In the genomic region with DNA sequence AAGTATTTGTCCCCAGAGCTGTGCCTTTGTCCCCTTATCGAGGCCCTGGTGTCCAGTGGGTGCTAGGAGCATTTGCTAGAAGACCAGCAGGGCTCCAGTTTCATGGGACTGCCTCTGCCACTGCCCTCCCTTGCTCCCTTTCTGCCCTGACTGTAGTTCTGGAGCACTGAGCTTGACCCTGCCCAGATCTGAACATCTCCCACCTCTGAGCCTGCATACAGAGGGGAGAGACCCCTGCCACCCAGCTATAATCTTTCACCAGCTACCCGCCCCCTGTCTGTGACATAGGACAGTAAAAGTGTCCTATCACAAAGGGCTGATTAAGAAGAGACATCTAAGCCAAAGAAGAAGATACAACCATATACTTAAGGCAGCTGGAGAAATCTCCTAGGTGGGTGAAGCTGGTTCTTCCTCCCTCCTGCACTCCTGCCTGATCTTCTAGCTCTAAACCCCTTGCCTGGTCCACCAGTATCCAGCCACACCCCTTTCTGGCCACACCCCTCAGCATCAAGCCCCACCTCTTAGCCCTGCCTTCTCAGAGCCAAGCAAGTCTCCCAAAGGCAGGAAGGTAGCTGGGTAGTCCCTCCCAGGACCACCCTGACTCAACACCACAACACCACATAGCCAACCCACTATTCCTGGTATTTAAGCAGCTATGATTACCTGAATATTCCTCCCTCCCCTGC, we compare ENCODE assay signal across 8 mouse cellular contexts. TPM values are rescaled to one million over a fixed set of nuclear protein-coding genes. Genes with fewer than 3 reads are reported as not detected.
DNase-seq lines count a peak whose midpoint lies in the region; ATAC-seq lines count a peak whose summit lies in the region.

No protein-coding gene starts in this region.

- 0 out of 2 replicates have a peak, but pooled peaks have one; percentile 8 for ATAC-seq in kidney, embryonic 16.5 days (ENCODE audit: low FRiP score, low TSS enrichment)
- ATAC-seq in kidney, embryonic 15.5 days (replicated peaks; ENCODE audit: low FRiP score): no peak; the same call in 1 of the 2 replicates
- peak; percentile 52 for ATAC-seq in forebrain, embryonic 12.5 days (ENCODE audit: low FRiP score)
- peak; percentile 61 for ATAC-seq in midbrain, embryonic 11.5 days (ENCODE audit: low FRiP score)

- no peak overlapping the region for H3K9ac ChIP-seq in kidney, embryonic 16.5 days (replicated peaks; ENCODE audit: low read length)
- H3K9ac ChIP-seq in kidney, embryonic 15.5 days: no peak overlapping the region
- H3K9ac ChIP-seq in forebrain, embryonic 12.5 days: no peak overlapping the region
- H3K9ac ChIP-seq in midbrain, embryonic 11.5 days (ENCODE audit: low read length): peak overlapping the region; percentile 56

- no peaks in the 10 kb centered on the region for H3K9me3 ChIP-seq in kidney, embryonic 16.5 days (ENCODE audit: low read length)
- no peaks in the 10 kb centered on the region for H3K9me3 ChIP-seq in kidney, embryonic 15.5 days (replicated peaks)
- H3K9me3 ChIP-seq in forebrain, embryonic 12.5 days: no peaks in the 10 kb centered on the region
- no peaks in the 10 kb centered on the region for H3K9me3 ChIP-seq in midbrain, embryonic 11.5 days (ENCODE audit: control insufficient read depth, low read length)

- no peak overlapping the region for H3K4me3 ChIP-seq in kidney, embryonic 16.5 days (ENCODE audit: low read length)
- H3K4me3 ChIP-seq in kidney, embryonic 15.5 days (replicated peaks): no peak overlapping the region
- no peak overlapping the region for H3K4me3 ChIP-seq in forebrain, embryonic 12.5 days (replicated peaks)
- H3K4me3 ChIP-seq in midbrain, embryonic 11.5 days (ENCODE audit: low read depth, low read length): no peak overlapping the region; the same call in 1 of the 2 replicates

- H3K27me3 ChIP-seq in kidney, embryonic 16.5 days (ENCODE audit: insufficient read depth, low read length): no peaks in the 10 kb centered on the region
- no peaks in the 10 kb centered on the region for H3K27me3 ChIP-seq in kidney, embryonic 15.5 days
- peaks cover 91% of the 10 kb centered on the region for H3K27me3 ChIP-seq in forebrain, embryonic 12.5 days
- peaks cover 2% of the 10 kb centered on the region; the same call in 1 of the 2 replicates for H3K27me3 ChIP-seq in midbrain, embryonic 11.5 days (ENCODE audit: control insufficient read depth, insufficient read depth, low read length)

- DNase-seq in embryo, embryonic 10 days (ENCODE audit: low spot score): peak; percentile 56
- DNase-seq in midbrain, embryonic 11.5 days (ENCODE audit: low spot score, missing footprints): peak; percentile 93
- DNase-seq in right cerebral cortex, adult 2 months (ENCODE audit: low spot score in 2 of 2): no peak
- no peak for DNase-seq in T-cell, adult 2 months (ENCODE audit: low spot score)
- DNase-seq in left cerebral cortex, adult 8-10 months (ENCODE audit: low spot score in 2 of 2): no peak

- no peaks in the 10 kb centered on the region for H3K36me3 ChIP-seq in kidney, embryonic 16.5 days (ENCODE audit: insufficient read depth, low read length)
- H3K36me3 ChIP-seq in kidney, embryonic 15.5 days: no peaks in the 10 kb centered on the region
- H3K36me3 ChIP-seq in forebrain, embryonic 12.5 days (replicated peaks): no peaks in the 10 kb centered on the region
- no peaks in the 10 kb centered on the region for H3K36me3 ChIP-seq in midbrain, embryonic 11.5 days (ENCODE audit: control insufficient read depth, insufficient read depth, low read length)

- WGBS in kidney, embryonic 16.5 days: 48% methylated on average over 2 of the region's 2 CpGs
- WGBS in kidney, embryonic 15.5 days: 63% methylated on average over 2 of the region's 2 CpGs
- 32% methylated on average over 2 of the region's 2 CpGs for WGBS in forebrain, embryonic 12.5 days
- WGBS in midbrain, embryonic 11.5 days: 39% methylated on average over 2 of the region's 2 CpGs

- H3K4me1 ChIP-seq in kidney, embryonic 16.5 days (ENCODE audit: insufficient read depth, low read length): peaks cover 4% of the 10 kb centered on the region; the same call in 1 of the 2 replicates
- peaks cover 19% of the 10 kb centered on the region for H3K4me1 ChIP-seq in kidney, embryonic 15.5 days
- peaks cover 29% of the 10 kb centered on the region for H3K4me1 ChIP-seq in forebrain, embryonic 12.5 days
- peaks cover 18% of the 10 kb centered on the region for H3K4me1 ChIP-seq in midbrain, embryonic 11.5 days (ENCODE audit: control insufficient read depth, insufficient read depth, low read length)

- H3K27ac ChIP-seq in kidney, embryonic 16.5 days (ENCODE audit: low read length): no peak overlapping the region
- H3K27ac ChIP-seq in kidney, embryonic 15.5 days: no peak overlapping the region
- peak overlapping the region; percentile 62; the same call in 1 of the 2 replicates for H3K27ac ChIP-seq in forebrain, embryonic 12.5 days
- peak overlapping the region; percentile 85 for H3K27ac ChIP-seq in midbrain, embryonic 11.5 days (ENCODE audit: low read depth, low read length)

- H3K4me2 ChIP-seq in kidney, embryonic 16.5 days (replicated peaks; ENCODE audit: low read depth, low read length): no peak overlapping the region
- H3K4me2 ChIP-seq in kidney, embryonic 15.5 days: no peak overlapping the region
- H3K4me2 ChIP-seq in forebrain, embryonic 12.5 days: peak overlapping the region; percentile 24
- H3K4me2 ChIP-seq in midbrain, embryonic 11.5 days: peak overlapping the region; percentile 24

RNA-seq across cellular contexts. Expression of gene Cdkn1c, which starts 31.9 kb away (rescaled TPM):
- polyA plus RNA-seq in kidney, embryonic 16.5 days (2015; fragmentation: Nextera tagmentation; extraction: Ambion mirVana): 675 and 814 TPM in 2 replicates
- 844 and 965 TPM in 2 replicates for polyA plus RNA-seq in kidney, embryonic 15.5 days (2015; fragmentation: Nextera tagmentation; extraction: Ambion mirVana)
- 326 and 351 TPM in 2 replicates for polyA plus RNA-seq in forebrain, embryonic 12.5 days (2016; fragmentation: Nextera tagmentation; extraction: Ambion mirVana)
- polyA plus RNA-seq in midbrain, embryonic 11.5 days (2014; fragmentation: Nextera tagmentation; extraction: Ambion mirVana): 789 and 799 TPM in 2 replicates
- total RNA-seq in left cerebral cortex, adult 8-10 months (2022): 10 to 100 TPM; 16.4 to 17.3 (median 16.9) TPM

RNA-seq across cellular contexts. Expression of gene Slc22a18, which starts 44.6 kb away (rescaled TPM):
- 7.2 and 8.3 TPM in 2 replicates for polyA plus RNA-seq in kidney, embryonic 16.5 days (2015; fragmentation: Nextera tagmentation; extraction: Ambion mirVana)
- polyA plus RNA-seq in kidney, embryonic 15.5 days (2015; fragmentation: Nextera tagmentation; extraction: Ambion mirVana): 4.1 and 4.5 TPM in 2 replicates
- polyA plus RNA-seq in forebrain, embryonic 12.5 days (2016; fragmentation: Nextera tagmentation; extraction: Ambion mirVana): 0.26 and 0.27 TPM in 2 replicates
- polyA plus RNA-seq in midbrain, embryonic 11.5 days (2014; fragmentation: Nextera tagmentation; extraction: Ambion mirVana): 0.16 and 0.30 TPM in 2 replicates
- total RNA-seq in left cerebral cortex, adult 8-10 months (2022): 1 to 10 TPM in 3 of 4 experiments, under 1 TPM in 1; 0.78 to 1.8 (median 1.2) TPM

Comparison
In these comparisons a context has a peak if more than half of its experiments do, and no peak if none do; other contexts are left out.
1. H3K27ac ChIP-seq: peak in forebrain, embryonic 12.5 days (single experiment) and midbrain, embryonic 11.5 days (single experiment); none in kidney, embryonic 16.5 days (single experiment) and kidney, embryonic 15.5 days (single experiment).
2. H3K4me2 ChIP-seq: peak in forebrain, embryonic 12.5 days (single experiment) and midbrain, embryonic 11.5 days (single experiment); none in kidney, embryonic 16.5 days (single experiment) and kidney, embryonic 15.5 days (single experiment).
3. DNase-seq: peak in embryo, embryonic 10 days (single experiment) and midbrain, embryonic 11.5 days (single experiment); none in right cerebral cortex, adult 2 months (0 of 2), T-cell, adult 2 months (single experiment) and left cerebral cortex, adult 8-10 months (0 of 2).